Mouse (Mus musculus): ENCODE results near the gene Plac1. TPM values are rescaled to one million over a fixed set of nuclear protein-coding genes. Genes with fewer than 3 reads are reported as not detected.

The Plac1 gene
- polyA plus RNA-seq, 1 experiment from 2014 or later: 6.6 TPM

DNA sequence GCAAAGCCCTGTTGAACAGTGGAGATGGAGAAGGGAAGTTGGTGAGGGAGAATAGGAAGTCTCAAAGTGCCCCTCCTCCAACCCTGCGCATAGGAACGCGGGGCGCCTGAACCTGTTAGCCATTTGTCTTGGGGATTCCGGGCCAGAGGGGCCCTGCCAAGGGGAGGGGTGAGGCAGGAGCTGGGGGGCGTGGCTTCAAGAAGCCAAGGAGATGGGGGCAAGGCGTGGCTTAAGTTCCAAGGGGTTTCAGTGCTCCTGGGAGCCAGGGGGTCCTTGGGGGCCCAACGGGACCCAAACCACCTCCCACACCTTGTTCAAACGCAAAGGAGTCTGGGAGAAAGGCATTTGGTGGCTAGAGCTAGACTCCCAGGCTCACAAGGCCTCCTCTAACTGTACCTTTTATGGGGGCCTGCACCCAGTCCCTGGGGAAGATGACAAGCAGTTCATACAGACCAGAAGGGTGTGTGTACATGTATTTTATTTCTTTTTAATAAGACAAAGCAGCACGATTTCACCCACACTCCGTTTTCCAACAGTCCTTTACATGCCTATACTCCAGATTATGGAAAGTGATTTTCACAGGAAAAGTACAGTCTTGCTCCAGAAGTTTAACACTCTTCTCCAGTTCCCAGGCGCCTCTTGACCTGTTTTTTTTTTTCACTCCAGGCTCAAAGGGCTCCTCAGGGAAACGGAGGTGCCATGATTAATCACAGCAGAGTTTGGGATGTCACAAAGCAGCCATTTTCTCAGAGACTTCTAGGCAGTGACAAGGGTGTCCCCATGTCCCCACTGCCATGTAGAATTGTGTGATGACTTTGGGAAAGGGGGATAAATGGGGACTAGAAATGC, 187.0 kb downstream of the Plac1 start:
- no peaks in the 10 kb centered on the region for H3K9me3 ChIP-seq (replicated peaks; ENCODE audit: control insufficient read depth, low read length)
- H3K27me3 ChIP-seq (ENCODE audit: control insufficient read depth, insufficient read depth, low read length): no peaks in the 10 kb centered on the region
- H3K36me3 ChIP-seq (replicated peaks; ENCODE audit: control insufficient read depth, insufficient read depth, low read depth, low read length): no peaks in the 10 kb centered on the region; the same call in 1 of the 2 replicates
- DNase-seq (ENCODE audit: low spot score) (peak; percentile 79), ATAC-seq (replicated peaks; ENCODE audit: insufficient number of reproducible peaks, low FRiP score, low TSS enrichment, low read depth) (0 out of 2 replicates have a peak, but pooled peaks have one; percentile 13)
- WGBS: 21% methylated on average over 12 of the region's 13 CpGs
- 0 out of 2 replicates have a peak overlapping the region, but pooled peaks have one; percentile 5 for H3K4me3 ChIP-seq (ENCODE audit: low read depth, low read length)
- peak overlapping the region; percentile 14; the same call in 1 of the 2 replicates for H3K4me2 ChIP-seq (ENCODE audit: low read depth, low read length)
- H3K9ac ChIP-seq (replicated peaks; ENCODE audit: low read length): no peak overlapping the region; the same call in 1 of the 2 replicates
- peak overlapping the region; percentile 52; the same call in 1 of the 2 replicates for H3K27ac ChIP-seq (replicated peaks; ENCODE audit: low read depth, low read length)
- no peaks in the 10 kb centered on the region for H3K4me1 ChIP-seq (ENCODE audit: control insufficient read depth, insufficient read depth, low read length)

DNA sequence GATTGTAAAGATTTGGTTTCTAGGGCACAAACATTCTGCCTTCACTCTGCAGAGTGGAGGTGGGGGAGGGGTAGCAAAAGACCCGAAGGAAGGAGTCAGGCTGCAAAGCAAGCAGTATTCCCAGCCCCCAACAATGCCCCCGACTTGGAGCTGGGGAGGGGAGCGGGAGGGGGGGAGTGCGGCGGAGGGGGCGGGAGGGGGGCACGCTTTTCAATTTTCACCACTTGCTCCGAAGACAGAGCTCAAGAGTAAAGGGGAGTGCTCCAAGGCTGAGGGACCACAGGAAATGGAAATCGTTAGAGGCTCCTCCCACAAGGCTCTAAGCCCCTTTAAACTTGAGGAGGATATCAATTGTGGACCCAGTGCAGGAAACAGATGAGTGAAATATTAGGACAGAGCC, 189.6 kb downstream of the Plac1 start:
- H3K9ac ChIP-seq (replicated peaks; ENCODE audit: low read length): no peak overlapping the region; the same call in 1 of the 2 replicates
- peak; percentile 67 for ATAC-seq (replicated peaks; ENCODE audit: insufficient number of reproducible peaks, low FRiP score, low TSS enrichment, low read depth)
- DNase-seq (ENCODE audit: low spot score): peak; percentile 68
- WGBS: 12% methylated on average over 9 of the region's 9 CpGs
- no peaks in the 10 kb centered on the region for H3K4me1 ChIP-seq (ENCODE audit: control insufficient read depth, insufficient read depth, low read length)
- H3K9me3 ChIP-seq (replicated peaks; ENCODE audit: control insufficient read depth, low read length): no peaks in the 10 kb centered on the region
- H3K27ac ChIP-seq (replicated peaks; ENCODE audit: low read depth, low read length): no peak overlapping the region
- peak overlapping the region; percentile 27 for H3K4me2 ChIP-seq (ENCODE audit: low read depth, low read length)
- peak overlapping the region; percentile 15; the same call in 1 of the 2 replicates for H3K4me3 ChIP-seq (ENCODE audit: low read depth, low read length)
- no peaks in the 10 kb centered on the region for H3K27me3 ChIP-seq (ENCODE audit: control insufficient read depth, insufficient read depth, low read length)
- no peaks in the 10 kb centered on the region; the same call in 1 of the 2 replicates for H3K36me3 ChIP-seq (replicated peaks; ENCODE audit: control insufficient read depth, insufficient read depth, low read depth, low read length)

DNA sequence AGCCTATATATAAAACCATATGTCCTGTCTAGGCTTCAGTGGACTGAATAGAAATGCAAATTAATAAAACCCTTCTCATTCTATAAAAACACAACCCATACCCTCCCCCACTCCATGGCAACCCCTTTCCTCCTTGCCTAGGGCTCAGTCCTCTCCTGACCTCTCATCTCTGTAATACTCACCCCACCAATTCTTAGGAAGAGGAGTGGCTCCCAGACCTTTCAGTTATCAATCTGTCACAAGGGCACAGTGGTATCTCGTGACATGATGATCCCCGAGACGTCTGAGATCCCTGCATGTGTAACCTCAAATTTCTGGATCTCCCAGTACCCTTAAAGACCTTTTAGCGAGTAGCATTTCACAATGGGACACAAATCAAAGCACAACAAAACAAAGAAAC, 190.7 kb downstream of the Plac1 start:
- 32% methylated on average over 4 of the region's 4 CpGs for WGBS
- Histone ChIP-seq H3K9me3 (replicated peaks; ENCODE audit: control insufficient read depth, low read length) (no peaks in the 10 kb centered on the region), H3K27ac (replicated peaks; ENCODE audit: low read depth, low read length) (no peak overlapping the region), H3K4me3 (ENCODE audit: low read depth, low read length) (no peak overlapping the region), H3K27me3 (ENCODE audit: control insufficient read depth, insufficient read depth, low read length) (no peaks in the 10 kb centered on the region), H3K36me3 (replicated peaks; ENCODE audit: control insufficient read depth, insufficient read depth, low read depth, low read length) (no peaks in the 10 kb centered on the region; the same call in 1 of the 2 replicates), H3K9ac (replicated peaks; ENCODE audit: low read length) (no peak overlapping the region), H3K4me1 (ENCODE audit: control insufficient read depth, insufficient read depth, low read length) (no peaks in the 10 kb centered on the region), H3K4me2 (ENCODE audit: low read depth, low read length) (no peak overlapping the region)
- ATAC-seq (replicated peaks; ENCODE audit: insufficient number of reproducible peaks, low FRiP score, low TSS enrichment, low read depth) (no peak), DNase-seq (ENCODE audit: low spot score) (no peak)

DNA sequence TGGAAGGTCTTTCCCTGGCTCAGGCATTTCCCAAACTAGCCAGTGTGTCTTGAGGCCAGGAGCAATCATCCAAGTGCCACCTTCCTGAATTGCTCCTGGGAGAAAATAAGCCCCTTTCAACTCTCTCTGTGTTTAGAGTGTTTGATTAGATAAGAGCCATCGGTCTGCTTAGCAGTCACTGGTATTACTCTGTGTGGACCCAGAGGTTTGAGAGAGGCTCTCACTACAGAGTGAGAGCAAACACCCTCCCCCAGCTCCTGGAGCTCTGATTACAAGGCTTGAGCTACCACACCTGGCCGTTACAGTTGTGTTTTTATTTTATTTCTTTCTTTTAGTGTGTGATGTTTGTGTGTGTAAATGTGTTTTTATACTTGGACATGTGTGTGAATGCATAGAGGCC, 193.0 kb downstream of the Plac1 start:
- Histone ChIP-seq H3K27me3 (ENCODE audit: control insufficient read depth, insufficient read depth, low read length) (no peaks in the 10 kb centered on the region), H3K9ac (replicated peaks; ENCODE audit: low read length) (no peak overlapping the region), H3K4me3 (ENCODE audit: low read depth, low read length) (no peak overlapping the region), H3K9me3 (replicated peaks; ENCODE audit: control insufficient read depth, low read length) (no peaks in the 10 kb centered on the region), H3K4me2 (ENCODE audit: low read depth, low read length) (no peak overlapping the region), H3K36me3 (replicated peaks; ENCODE audit: control insufficient read depth, insufficient read depth, low read depth, low read length) (no peaks in the 10 kb centered on the region), H3K4me1 (ENCODE audit: control insufficient read depth, insufficient read depth, low read length) (no peaks in the 10 kb centered on the region), H3K27ac (replicated peaks; ENCODE audit: low read depth, low read length) (no peak overlapping the region)
- DNase-seq (ENCODE audit: low spot score) (no peak), ATAC-seq (replicated peaks; ENCODE audit: insufficient number of reproducible peaks, low FRiP score, low TSS enrichment, low read depth) (no peak)
- WGBS: 47% methylated on average over 2 of the region's 2 CpGs

DNA sequence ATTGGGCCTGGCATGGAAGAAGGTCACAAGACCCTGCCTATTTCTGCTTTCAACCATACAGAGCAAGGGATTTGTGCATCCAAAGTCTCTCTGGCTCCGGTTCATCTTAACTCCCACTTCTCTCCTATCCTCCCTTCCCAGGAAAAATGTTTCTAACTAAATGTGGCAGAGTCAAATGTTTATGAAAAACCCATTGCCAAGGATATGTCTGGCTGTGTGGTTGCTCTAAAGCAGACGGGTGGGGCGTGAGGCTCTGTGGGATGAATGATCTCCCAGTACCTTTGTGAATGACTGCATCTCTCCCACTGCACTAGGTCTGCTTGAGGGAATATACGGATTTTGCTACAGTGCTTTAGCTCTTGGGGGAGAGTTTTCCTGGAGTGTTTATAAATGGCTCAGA, 193.9 kb downstream of the Plac1 start:
- no peak overlapping the region for H3K27ac ChIP-seq (replicated peaks; ENCODE audit: low read depth, low read length)
- ATAC-seq (replicated peaks; ENCODE audit: insufficient number of reproducible peaks, low FRiP score, low TSS enrichment, low read depth) (no peak), DNase-seq (ENCODE audit: low spot score) (no peak)
- 71% methylated on average over 4 of the region's 4 CpGs for whole genome bisulfite sequencing
- no peak overlapping the region for H3K4me3 ChIP-seq (ENCODE audit: low read depth, low read length)
- H3K27me3 ChIP-seq (ENCODE audit: control insufficient read depth, insufficient read depth, low read length): no peaks in the 10 kb centered on the region
- no peaks in the 10 kb centered on the region for H3K36me3 ChIP-seq (replicated peaks; ENCODE audit: control insufficient read depth, insufficient read depth, low read depth, low read length)
- no peaks in the 10 kb centered on the region for H3K9me3 ChIP-seq (replicated peaks; ENCODE audit: control insufficient read depth, low read length)
- no peaks in the 10 kb centered on the region for H3K4me1 ChIP-seq (ENCODE audit: control insufficient read depth, insufficient read depth, low read length)
- no peak overlapping the region for H3K4me2 ChIP-seq (ENCODE audit: low read depth, low read length)
- no peak overlapping the region for H3K9ac ChIP-seq (replicated peaks; ENCODE audit: low read length)

DNA sequence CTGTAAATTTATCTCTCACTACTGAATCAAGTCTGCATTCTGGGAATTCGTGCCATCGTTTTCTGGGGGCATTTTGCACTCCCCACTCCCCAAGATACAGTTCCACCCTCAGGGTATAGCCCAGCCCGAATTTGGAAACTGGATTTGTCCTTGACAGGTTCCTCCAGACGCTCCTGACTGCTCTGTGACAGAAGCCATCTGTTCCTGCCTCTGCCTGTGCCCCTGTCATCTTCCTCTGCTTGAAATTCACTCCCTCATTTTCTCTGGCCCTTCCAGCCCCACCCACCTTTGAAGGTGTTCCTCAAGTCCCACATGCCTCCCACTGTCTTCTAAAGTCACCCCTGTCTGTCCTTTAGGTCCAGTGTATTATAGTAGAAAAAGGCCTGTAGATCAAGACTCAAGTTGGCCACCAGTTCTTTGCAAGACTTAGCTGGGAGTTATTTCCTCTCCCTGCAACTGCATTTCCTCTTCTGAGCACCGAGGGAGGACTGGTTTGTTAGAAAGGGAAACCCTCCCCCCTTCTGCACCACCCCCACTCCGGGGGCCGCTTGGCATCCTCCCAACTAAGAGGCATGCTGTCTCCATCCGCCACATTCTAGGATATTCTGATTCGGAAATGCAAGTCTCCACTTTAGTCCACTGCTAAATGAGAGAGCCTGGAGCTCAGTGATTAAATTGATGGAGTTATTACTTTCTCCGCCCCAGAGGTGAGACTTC, 194.6 kb downstream of the Plac1 start:
- Histone ChIP-seq H3K4me3 (ENCODE audit: low read depth, low read length) (no peak overlapping the region), H3K27me3 (ENCODE audit: control insufficient read depth, insufficient read depth, low read length) (no peaks in the 10 kb centered on the region), H3K4me1 (ENCODE audit: control insufficient read depth, insufficient read depth, low read length) (no peaks in the 10 kb centered on the region), H3K9me3 (replicated peaks; ENCODE audit: control insufficient read depth, low read length) (no peaks in the 10 kb centered on the region), H3K36me3 (replicated peaks; ENCODE audit: control insufficient read depth, insufficient read depth, low read depth, low read length) (no peaks in the 10 kb centered on the region), H3K9ac (replicated peaks; ENCODE audit: low read length) (no peak overlapping the region), H3K27ac (replicated peaks; ENCODE audit: low read depth, low read length) (no peak overlapping the region), H3K4me2 (ENCODE audit: low read depth, low read length) (no peak overlapping the region)
- DNase-seq (ENCODE audit: low spot score): no peak
- 32% methylated on average over 10 of the region's 10 CpGs for WGBS
- ATAC-seq (replicated peaks; ENCODE audit: insufficient number of reproducible peaks, low FRiP score, low TSS enrichment, low read depth): no peak

DNA sequence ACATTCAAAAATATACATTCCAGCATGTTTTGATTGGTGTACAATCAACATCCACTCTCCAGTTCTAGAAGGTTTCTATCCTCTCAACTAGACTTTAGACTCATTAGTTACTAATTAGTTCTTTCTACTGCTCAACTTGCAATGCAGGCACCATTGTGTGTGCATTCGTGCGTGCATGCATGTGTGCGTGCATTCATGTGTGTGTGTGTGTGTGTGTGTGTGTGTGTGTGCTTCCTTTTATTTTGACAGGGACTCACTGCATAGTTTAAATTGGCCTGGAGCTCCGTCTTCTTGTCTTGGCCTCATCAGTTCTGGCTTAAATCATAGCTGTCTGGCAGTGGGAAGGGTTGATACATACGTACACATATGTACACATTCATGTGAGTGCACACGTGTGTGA, 198.9 kb downstream of the Plac1 start:
- no peak for ATAC-seq (replicated peaks; ENCODE audit: insufficient number of reproducible peaks, low FRiP score, low TSS enrichment, low read depth)
- Histone ChIP-seq H3K9me3 (replicated peaks; ENCODE audit: control insufficient read depth, low read length) (no peaks in the 10 kb centered on the region), H3K36me3 (replicated peaks; ENCODE audit: control insufficient read depth, insufficient read depth, low read depth, low read length) (no peaks in the 10 kb centered on the region), H3K4me1 (ENCODE audit: control insufficient read depth, insufficient read depth, low read length) (no peaks in the 10 kb centered on the region; the same call in 1 of the 2 replicates), H3K27ac (replicated peaks; ENCODE audit: low read depth, low read length) (no peak overlapping the region), H3K9ac (replicated peaks; ENCODE audit: low read length) (no peak overlapping the region), H3K27me3 (ENCODE audit: control insufficient read depth, insufficient read depth, low read length) (no peaks in the 10 kb centered on the region), H3K4me2 (ENCODE audit: low read depth, low read length) (no peak overlapping the region), H3K4me3 (ENCODE audit: low read depth, low read length) (no peak overlapping the region)
- no peak for DNase-seq (ENCODE audit: low spot score)
- WGBS: 89% methylated on average over 6 of the region's 6 CpGs

DNA sequence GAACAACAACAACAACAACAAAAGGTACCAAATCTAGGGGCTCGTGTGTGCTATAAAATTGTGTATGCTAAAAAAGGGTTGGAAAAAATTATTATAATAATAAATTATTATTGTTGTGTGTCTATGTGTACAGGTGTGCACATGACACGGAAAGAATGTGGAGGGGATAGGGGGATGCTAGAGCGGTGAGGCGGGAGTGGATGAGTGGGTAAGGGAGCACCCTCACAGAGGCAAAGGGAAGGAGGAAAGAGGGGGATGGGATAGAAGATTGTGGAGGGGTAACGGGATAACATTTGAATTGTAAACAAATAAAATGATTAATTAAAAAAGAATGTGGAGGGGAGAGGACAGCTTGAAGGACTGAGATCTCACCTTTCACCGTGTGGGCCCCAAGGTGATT, 199.8 kb downstream of the Plac1 start:
- WGBS: 83% methylated on average over 6 of the region's 6 CpGs
- H3K4me3 ChIP-seq (ENCODE audit: low read depth, low read length): no peak overlapping the region
- H3K9ac ChIP-seq (replicated peaks; ENCODE audit: low read length): no peak overlapping the region
- H3K4me2 ChIP-seq (ENCODE audit: low read depth, low read length): no peak overlapping the region
- H3K4me1 ChIP-seq (ENCODE audit: control insufficient read depth, insufficient read depth, low read length): no peaks in the 10 kb centered on the region; the same call in 1 of the 2 replicates
- no peak for ATAC-seq (replicated peaks; ENCODE audit: insufficient number of reproducible peaks, low FRiP score, low TSS enrichment, low read depth)
- no peaks in the 10 kb centered on the region for H3K9me3 ChIP-seq (replicated peaks; ENCODE audit: control insufficient read depth, low read length)
- H3K27ac ChIP-seq (replicated peaks; ENCODE audit: low read depth, low read length): no peak overlapping the region
- no peaks in the 10 kb centered on the region for H3K36me3 ChIP-seq (replicated peaks; ENCODE audit: control insufficient read depth, insufficient read depth, low read depth, low read length)
- no peaks in the 10 kb centered on the region for H3K27me3 ChIP-seq (ENCODE audit: control insufficient read depth, insufficient read depth, low read length)
- DNase-seq (ENCODE audit: low spot score): no peak
